Mouse (Mus musculus): ENCODE data around the gene B4gat1.

GRCm38 (mm10) chr19:5073028-5073427, 34.4 kb downstream of the B4gat1 start:
- TF ChIP-seq MAFK (IDR thresholded peaks at IDR 0.05; ENCODE audit: insufficient read depth, low read depth, low read length), result no peak
- TF ChIP-seq CHD2 (IDR thresholded peaks at IDR 0.05; ENCODE audit: low read depth, low read length), result no peak
- 0 out of 2 replicates have a peak, but pooled peaks have one; percentile 5 for TF ChIP-seq ZC3H11A (IDR thresholded peaks at IDR 0.05; ENCODE audit: borderline replicate concordance, low read depth, low read length)
- no peak for TF ChIP-seq HCFC1 (IDR thresholded peaks at IDR 0.05; ENCODE audit: borderline replicate concordance, insufficient read depth, low read length)

All from ES-E14 (cell line).